23 mouse cellular contexts compared by ENCODE assay signal in the genomic region with DNA sequence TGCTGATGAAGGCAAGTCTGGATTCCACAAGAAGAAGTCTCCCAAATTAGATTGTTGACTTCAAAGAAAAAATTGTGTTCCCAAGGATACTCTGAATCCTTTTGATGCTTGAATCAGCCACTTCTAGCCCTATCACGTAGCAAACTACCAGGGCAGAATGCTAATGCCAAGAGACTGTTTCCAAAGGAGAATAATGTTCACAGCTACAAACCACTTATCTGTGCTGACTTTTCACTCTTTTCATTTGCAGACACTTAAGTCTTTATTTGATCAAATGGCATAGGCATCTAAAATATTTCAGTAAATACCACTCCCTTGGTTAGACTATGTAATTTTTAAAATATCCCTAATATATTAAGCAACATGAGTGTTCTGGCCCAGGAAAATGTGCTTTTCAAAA.
DNase-seq lines count a peak whose midpoint lies in the region; ATAC-seq and TF ChIP-seq lines count a peak whose summit lies in the region.
"Had no signal": no experiment of that assay in that cellular context is flagged by ENCODE, and none has a peak within 500 bp of the region (broad histone marks: within the 10 kb centered on the region; RNA-seq: fewer than 3 reads in every experiment).

No protein-coding gene starts in this region.

- H3K27ac ChIP-seq in lung, embryonic 14.5 days (ENCODE audit: low read depth) = no peak overlapping the region
- no peak overlapping the region; the same call in 1 of the 2 replicates for H3K27ac ChIP-seq in lung, embryonic 16.5 days (ENCODE audit: low read length)
- H3K27ac ChIP-seq in lung, postnatal 0 days (ENCODE audit: low read length) = no peak overlapping the region
- no peak overlapping the region for H3K27ac ChIP-seq in liver, embryonic 12.5 days

- H3K9ac ChIP-seq in lung, embryonic 14.5 days = no peak overlapping the region
- H3K9ac ChIP-seq in lung, embryonic 16.5 days (ENCODE audit: low read length) = no peak overlapping the region
- no peak overlapping the region for H3K9ac ChIP-seq in lung, postnatal 0 days (replicated peaks; ENCODE audit: low read depth)
- no peak overlapping the region for H3K9ac ChIP-seq in liver, embryonic 12.5 days

- TF ChIP-seq CTCF in lung, embryonic 14.5 days (IDR thresholded peaks at IDR 0.05; ENCODE audit: low read depth) = no peak
- TF ChIP-seq CTCF in lung, postnatal 0 days (IDR thresholded peaks at IDR 0.05) = no peak

- no peaks in the 10 kb centered on the region for H3K9me3 ChIP-seq in lung, embryonic 14.5 days (ENCODE audit: low read depth, low read length)
- H3K9me3 ChIP-seq in lung, embryonic 16.5 days (ENCODE audit: control insufficient read depth, low read length) = no peaks in the 10 kb centered on the region
- no peaks in the 10 kb centered on the region for H3K9me3 ChIP-seq in lung, postnatal 0 days (ENCODE audit: low read length)
- H3K9me3 ChIP-seq in liver, embryonic 12.5 days (replicated peaks) = no peaks in the 10 kb centered on the region
- H3K9me3 ChIP-seq: G1E had no signal

- H3K4me3 ChIP-seq in lung, embryonic 14.5 days (ENCODE audit: low read depth, low read length) = no peak overlapping the region
- H3K4me3 ChIP-seq in lung, embryonic 16.5 days (ENCODE audit: low read length) = no peak overlapping the region
- no peak overlapping the region for H3K4me3 ChIP-seq in lung, postnatal 0 days (ENCODE audit: low read depth, low read length)
- H3K4me3 ChIP-seq in liver, embryonic 12.5 days = no peak overlapping the region

- peak; percentile 9 for DNase-seq in lung, embryonic 14.5 days
- DNase-seq in lung, postnatal 4 days = no peak
- DNase-seq in lung, postnatal 14 days = no peak
- peak; percentile 54 for DNase-seq in lung, postnatal 0 days (ENCODE audit: low spot score)
- DNase-seq in lung, postnatal 36 days = no peak
- DNase-seq in brain, adult 2 months (ENCODE audit: low read depth, low spot score) = peak; percentile 2
- DNase-seq: adrenal gland, adult 2 months; adrenal gland, adult 8-10 months; adrenal gland, postnatal 10 days; adrenal gland, postnatal 14 days; adrenal gland, postnatal 25 days; adrenal gland, postnatal 36 days; B cell, adult 2 months; cerebellum, adult 11 months; cerebellum, adult 11-12 months; cerebellum, adult 18-20 months had no signal

- WGBS in lung, embryonic 14.5 days = 48% methylated on average over 1 of the region's 1 CpGs
- 32% methylated on average over 1 of the region's 1 CpGs for WGBS in lung, embryonic 16.5 days
- 37% methylated on average over 1 of the region's 1 CpGs for WGBS in lung, postnatal 0 days
- WGBS in liver, embryonic 12.5 days (ENCODE audit: insufficient replicate concordance) = 41% methylated on average over 1 of the region's 1 CpGs

- no peak for TF ChIP-seq EP300 in lung, postnatal 0 days (IDR thresholded peaks at IDR 0.05)

- no peak overlapping the region for H3K4me2 ChIP-seq in lung, embryonic 14.5 days
- H3K4me2 ChIP-seq in lung, embryonic 16.5 days (ENCODE audit: low read depth, low read length) = no peak overlapping the region
- H3K4me2 ChIP-seq in lung, postnatal 0 days (replicated peaks; ENCODE audit: low read depth, low read length) = no peak overlapping the region
- no peak overlapping the region for H3K4me2 ChIP-seq in liver, embryonic 12.5 days

- no peak for ATAC-seq in lung, embryonic 14.5 days (ENCODE audit: insufficient read depth)
- ATAC-seq in lung, embryonic 16.5 days (ENCODE audit: low read depth) = peak; percentile 70
- peak; percentile 61 for ATAC-seq in lung, postnatal 0 days
- ATAC-seq in liver, embryonic 12.5 days = no peak
- ATAC-seq: activated CD4-positive, CD25-positive, alpha-beta regulatory T cell, adult 4 months; CD4-positive, CD25-positive, alpha-beta regulatory T cell, adult 4 months; Patski had no signal

- H3K27me3 ChIP-seq in lung, embryonic 14.5 days (ENCODE audit: insufficient read depth, low read length) = no peaks in the 10 kb centered on the region
- no peaks in the 10 kb centered on the region for H3K27me3 ChIP-seq in lung, embryonic 16.5 days (ENCODE audit: control insufficient read depth, insufficient read depth, low read depth, low read length)
- H3K27me3 ChIP-seq in lung, postnatal 0 days (replicated peaks; ENCODE audit: insufficient read depth, low read length) = no peaks in the 10 kb centered on the region
- H3K27me3 ChIP-seq in liver, embryonic 12.5 days (replicated peaks) = no peaks in the 10 kb centered on the region
- H3K27me3 ChIP-seq: CH12.LX had no signal

- no peaks in the 10 kb centered on the region for H3K4me1 ChIP-seq in lung, embryonic 14.5 days (ENCODE audit: insufficient read depth)
- H3K4me1 ChIP-seq in lung, embryonic 16.5 days (replicated peaks; ENCODE audit: control insufficient read depth, insufficient read depth, low read length) = no peaks in the 10 kb centered on the region
- H3K4me1 ChIP-seq in lung, postnatal 0 days (ENCODE audit: insufficient read depth, low read depth, low read length) = no peaks in the 10 kb centered on the region
- H3K4me1 ChIP-seq in liver, embryonic 12.5 days = no peaks in the 10 kb centered on the region

- no peaks in the 10 kb centered on the region for H3K36me3 ChIP-seq in lung, embryonic 14.5 days (ENCODE audit: insufficient read depth)
- H3K36me3 ChIP-seq in lung, embryonic 16.5 days (ENCODE audit: control insufficient read depth, insufficient read depth, low read length) = no peaks in the 10 kb centered on the region
- H3K36me3 ChIP-seq in lung, postnatal 0 days (ENCODE audit: insufficient read depth, low read length) = no peaks in the 10 kb centered on the region
- no peaks in the 10 kb centered on the region for H3K36me3 ChIP-seq in liver, embryonic 12.5 days
- H3K36me3 ChIP-seq: G1E had no signal

Comparison
In these comparisons a context has a peak if more than half of its experiments do, and no peak if none do; other contexts are left out.
1. ATAC-seq: peak in lung, embryonic 16.5 days (single experiment) and lung, postnatal 0 days (single experiment); none in lung, embryonic 14.5 days (single experiment) and liver, embryonic 12.5 days (single experiment).
2. DNase-seq: peak in lung, embryonic 14.5 days (single experiment), lung, postnatal 0 days (single experiment) and brain, adult 2 months (single experiment); none in lung, postnatal 4 days (0 of 2), lung, postnatal 14 days (single experiment) and lung, postnatal 36 days (single experiment).